Mouse (Mus musculus): ENCODE results near the gene Mal. TPM values are rescaled to one million over a fixed set of nuclear protein-coding genes. Genes with fewer than 3 reads are reported as not detected.

Gene Mal
- polyA plus RNA-seq, 1 experiment: 0.05 TPM

GRCm38 (mm10) chr2:127652335-127652734 lies 4.2 kb downstream of the Mal start:
- H3K4me3 ChIP-seq: no peak overlapping the region
- no peak overlapping the region for H3ac ChIP-seq (ENCODE audit: control insufficient read depth, insufficient read length)
- H3K27me3 ChIP-seq (ENCODE audit: control insufficient read depth, insufficient read depth, insufficient read length): peaks cover 34% of the 10 kb centered on the region
- H3K79me2 ChIP-seq (ENCODE audit: control insufficient read depth, insufficient read depth): no peaks in the 10 kb centered on the region
- H3K36me3 ChIP-seq (ENCODE audit: control insufficient read depth, insufficient read depth): no peaks in the 10 kb centered on the region
- H3K4me2 ChIP-seq (ENCODE audit: low read depth): no peak overlapping the region
- no peak for TF ChIP-seq REST (IDR thresholded peaks at IDR 0.05; ENCODE audit: insufficient read depth, insufficient read length)
- no peak for TF ChIP-seq CEBPB (IDR thresholded peaks at IDR 0.05; ENCODE audit: insufficient read depth, poor library complexity, severe bottlenecking)
- no peak for TF ChIP-seq MYOD1 (IDR thresholded peaks at IDR 0.05; ENCODE audit: control insufficient read depth in 1 of 3, insufficient read length in 2 of 3, low read depth in 2 of 3)
- TF ChIP-seq POLR2A (IDR thresholded peaks at IDR 0.05; ENCODE audit: insufficient read length, low read depth): no peak
- TF ChIP-seq TCF12 (IDR thresholded peaks at IDR 0.05; ENCODE audit: insufficient read depth, poor library complexity, severe bottlenecking): no peak
- TF ChIP-seq SRF (IDR thresholded peaks at IDR 0.05; ENCODE audit: control insufficient read depth, insufficient read length, low read depth): no peak
- no peak for TF ChIP-seq USF1 (IDR thresholded peaks at IDR 0.05; ENCODE audit: low read depth)
- TF ChIP-seq POLR2AphosphoS2 (IDR thresholded peaks at IDR 0.05; ENCODE audit: insufficient read length, low read depth): no peak
- no peak for TF ChIP-seq TCF3 (IDR thresholded peaks at IDR 0.05; ENCODE audit: insufficient read length, low read depth)
- no peak for TF ChIP-seq E2F4 (IDR thresholded peaks at IDR 0.05; ENCODE audit: insufficient read depth)
- no peak for TF ChIP-seq MAX (IDR thresholded peaks at IDR 0.05; ENCODE audit: low read depth)
- no peak for TF ChIP-seq MYOG (IDR thresholded peaks at IDR 0.05; ENCODE audit: control insufficient read depth in 1 of 3, insufficient read depth in 1 of 3, insufficient read length in 2 of 3, low read depth in 2 of 3)

- peaks cover 26% of the 10 kb centered on the region for H3K27me3 ChIP-seq (ENCODE audit: control insufficient read depth, insufficient read depth, insufficient read length)
- H3K4me3 ChIP-seq: no peak overlapping the region
Measured at GRCm38 (mm10) chr2:127651601-127652000, 4.9 kb downstream of the Mal start.

GRCm38 (mm10) chr2:127649921-127650320 lies 6.6 kb downstream of the Mal start:
- TF ChIP-seq MYOG (IDR thresholded peaks at IDR 0.05; ENCODE audit: control insufficient read depth in 1 of 3, insufficient read depth in 1 of 3, insufficient read length in 2 of 3, low read depth in 2 of 3) (no peak), USF1 (IDR thresholded peaks at IDR 0.05; ENCODE audit: low read depth) (no peak), SRF (IDR thresholded peaks at IDR 0.05; ENCODE audit: control insufficient read depth, insufficient read length, low read depth) (no peak), TCF3 (IDR thresholded peaks at IDR 0.05; ENCODE audit: insufficient read length, low read depth) (no peak), POLR2AphosphoS2 (IDR thresholded peaks at IDR 0.05; ENCODE audit: insufficient read length, low read depth) (no peak), MAX (IDR thresholded peaks at IDR 0.05; ENCODE audit: low read depth) (no peak), TCF12 (IDR thresholded peaks at IDR 0.05; ENCODE audit: insufficient read depth, poor library complexity, severe bottlenecking) (no peak), CEBPB (IDR thresholded peaks at IDR 0.05; ENCODE audit: insufficient read depth, poor library complexity, severe bottlenecking) (no peak), MYOD1 (IDR thresholded peaks at IDR 0.05; ENCODE audit: control insufficient read depth in 1 of 3, insufficient read length in 2 of 3, low read depth in 2 of 3) (no peak)
- peaks cover 12% of the 10 kb centered on the region for H3K27me3 ChIP-seq (ENCODE audit: control insufficient read depth, insufficient read depth, insufficient read length)
- no peaks in the 10 kb centered on the region for H3K79me2 ChIP-seq (ENCODE audit: control insufficient read depth, insufficient read depth)
- H3K4me3 ChIP-seq: no peak overlapping the region
- no peaks in the 10 kb centered on the region for H3K36me3 ChIP-seq (ENCODE audit: control insufficient read depth, insufficient read depth)
- H3ac ChIP-seq (ENCODE audit: control insufficient read depth, insufficient read length): no peak overlapping the region
- H3K4me2 ChIP-seq (ENCODE audit: low read depth): peak overlapping the region; percentile 2

More at GRCm38 (mm10) chr2:127651601-127652000, 4.9 kb downstream of the Mal start:
- TF ChIP-seq REST (IDR thresholded peaks at IDR 0.05; ENCODE audit: insufficient read depth, insufficient read length): no peak
- no peak for TF ChIP-seq USF1 (IDR thresholded peaks at IDR 0.05; ENCODE audit: low read depth)
- no peak for TF ChIP-seq SRF (IDR thresholded peaks at IDR 0.05; ENCODE audit: control insufficient read depth, insufficient read length, low read depth)
- TF ChIP-seq TCF12 (IDR thresholded peaks at IDR 0.05; ENCODE audit: insufficient read depth, poor library complexity, severe bottlenecking): no peak
- TF ChIP-seq POLR2A (IDR thresholded peaks at IDR 0.05; ENCODE audit: insufficient read length, low read depth): no peak
- TF ChIP-seq TCF3 (IDR thresholded peaks at IDR 0.05; ENCODE audit: insufficient read length, low read depth): no peak
- TF ChIP-seq MAX (IDR thresholded peaks at IDR 0.05; ENCODE audit: low read depth): no peak
- TF ChIP-seq MYOD1 (IDR thresholded peaks at IDR 0.05; ENCODE audit: control insufficient read depth in 1 of 3, insufficient read length in 2 of 3, low read depth in 2 of 3): no peak
- TF ChIP-seq E2F4 (IDR thresholded peaks at IDR 0.05; ENCODE audit: insufficient read depth): no peak
- TF ChIP-seq CEBPB (IDR thresholded peaks at IDR 0.05; ENCODE audit: insufficient read depth, poor library complexity, severe bottlenecking): no peak
- no peak for TF ChIP-seq POLR2AphosphoS2 (IDR thresholded peaks at IDR 0.05; ENCODE audit: insufficient read length, low read depth)
- no peak for TF ChIP-seq MYOG (IDR thresholded peaks at IDR 0.05; ENCODE audit: control insufficient read depth in 1 of 3, insufficient read depth in 1 of 3, insufficient read length in 2 of 3, low read depth in 2 of 3)
- no peak overlapping the region for H3K4me2 ChIP-seq (ENCODE audit: low read depth)
- H3ac ChIP-seq (ENCODE audit: control insufficient read depth, insufficient read length): no peak overlapping the region
- no peaks in the 10 kb centered on the region for H3K36me3 ChIP-seq (ENCODE audit: control insufficient read depth, insufficient read depth)
- no peaks in the 10 kb centered on the region for H3K79me2 ChIP-seq (ENCODE audit: control insufficient read depth, insufficient read depth)

- Histone ChIP-seq H3K36me3 (ENCODE audit: control insufficient read depth, insufficient read depth) (no peaks in the 10 kb centered on the region), H3K4me3 (no peak overlapping the region), H3K79me2 (ENCODE audit: control insufficient read depth, insufficient read depth) (no peaks in the 10 kb centered on the region), H3ac (ENCODE audit: control insufficient read depth, insufficient read length) (no peak overlapping the region), H3K4me2 (ENCODE audit: low read depth) (no peak overlapping the region), H3K27me3 (ENCODE audit: control insufficient read depth, insufficient read depth, insufficient read length) (peaks cover 15% of the 10 kb centered on the region)
- TF ChIP-seq USF1 (IDR thresholded peaks at IDR 0.05; ENCODE audit: low read depth) (no peak), TCF3 (IDR thresholded peaks at IDR 0.05; ENCODE audit: insufficient read length, low read depth) (no peak), POLR2A (IDR thresholded peaks at IDR 0.05; ENCODE audit: insufficient read length, low read depth) (no peak), SRF (IDR thresholded peaks at IDR 0.05; ENCODE audit: control insufficient read depth, insufficient read length, low read depth) (no peak)
Measured at GRCm38 (mm10) chr2:127648145-127648544, 8.3 kb downstream of the Mal start.

GRCm38 (mm10) chr2:127646875-127647274 lies 9.6 kb downstream of the Mal start:
- Histone ChIP-seq H3K79me2 (ENCODE audit: control insufficient read depth, insufficient read depth) (no peaks in the 10 kb centered on the region), H3K27me3 (ENCODE audit: control insufficient read depth, insufficient read depth, insufficient read length) (peaks cover 17% of the 10 kb centered on the region), H3ac (ENCODE audit: control insufficient read depth, insufficient read length) (no peak overlapping the region), H3K4me2 (ENCODE audit: low read depth) (no peak overlapping the region), H3K36me3 (ENCODE audit: control insufficient read depth, insufficient read depth) (no peaks in the 10 kb centered on the region), H3K4me3 (no peak overlapping the region)
- TF ChIP-seq POLR2A (IDR thresholded peaks at IDR 0.05; ENCODE audit: insufficient read length, low read depth) (no peak), MYOD1 (IDR thresholded peaks at IDR 0.05; ENCODE audit: control insufficient read depth in 1 of 3, insufficient read length in 2 of 3, low read depth in 2 of 3) (no peak), MAX (IDR thresholded peaks at IDR 0.05; ENCODE audit: low read depth) (no peak), USF1 (IDR thresholded peaks at IDR 0.05; ENCODE audit: low read depth) (no peak), MYOG (IDR thresholded peaks at IDR 0.05; ENCODE audit: control insufficient read depth in 1 of 3, insufficient read depth in 1 of 3, insufficient read length in 2 of 3, low read depth in 2 of 3) (no peak), SRF (IDR thresholded peaks at IDR 0.05; ENCODE audit: control insufficient read depth, insufficient read length, low read depth) (no peak), TCF12 (IDR thresholded peaks at IDR 0.05; ENCODE audit: insufficient read depth, poor library complexity, severe bottlenecking) (no peak), POLR2AphosphoS2 (IDR thresholded peaks at IDR 0.05; ENCODE audit: insufficient read length, low read depth) (no peak), REST (IDR thresholded peaks at IDR 0.05; ENCODE audit: insufficient read depth, insufficient read length) (no peak)
